Mouse (Mus musculus): Measurements from ENCODE around the gene Rsrc1. TPM values are rescaled to one million over a fixed set of nuclear protein-coding genes. Genes with fewer than 3 reads are reported as not detected.

Gene Rsrc1
- polyA plus RNA-seq (2015; fragmentation: Nextera tagmentation; extraction: Ambion mirVana), result 28.3 and 28.9 TPM in 2 replicates

- Histone ChIP-seq H3K36me3 (ENCODE audit: insufficient read depth, low read length) (no peaks in the 10 kb centered on the region), H3K27ac (ENCODE audit: low read length) (no peak within 1 kb of the TSS), H3K4me1 (ENCODE audit: insufficient read depth, low read length) (peaks cover 20% of the 10 kb centered on the region), H3K4me3 (ENCODE audit: low read length) (peak within 1 kb of the TSS; percentile 51), H3K9ac (replicated peaks; ENCODE audit: low read length) (0 out of 2 replicates have a peak within 1 kb of the TSS, but pooled peaks have one; percentile 5), H3K9me3 (ENCODE audit: low read length) (no peaks in the 10 kb centered on the region), H3K27me3 (ENCODE audit: insufficient read depth, low read length) (peaks cover 73% of the 10 kb centered on the region), H3K4me2 (replicated peaks; ENCODE audit: low read depth, low read length) (peak within 1 kb of the TSS; percentile 62)
- under 1% methylated on average over 43 of the region's 62 CpGs for WGBS
- ATAC-seq (ENCODE audit: low FRiP score, low TSS enrichment), result peak; percentile 60
These were observed at the start of gene Rsrc1 for GRCm38 (mm10) chr3:66981101-66981661. Gene Rsrc1 (plus strand): TSS chr3:66981390.

- Histone ChIP-seq H3K27me3 (ENCODE audit: insufficient read depth, low read length) (no peaks in the 10 kb centered on the region), H3K36me3 (ENCODE audit: insufficient read depth, low read length) (no peaks in the 10 kb centered on the region), H3K27ac (ENCODE audit: low read length) (no peak overlapping the region), H3K9me3 (ENCODE audit: low read length) (no peaks in the 10 kb centered on the region), H3K4me1 (ENCODE audit: insufficient read depth, low read length) (no peaks in the 10 kb centered on the region), H3K4me3 (ENCODE audit: low read length) (no peak overlapping the region), H3K4me2 (replicated peaks; ENCODE audit: low read depth, low read length) (no peak overlapping the region), H3K9ac (replicated peaks; ENCODE audit: low read length) (no peak overlapping the region)
- no peak for ATAC-seq (ENCODE audit: low FRiP score, low TSS enrichment)
- 50% methylated on average over 10 of the region's 10 CpGs for WGBS
These were observed 41.5 kb upstream of the Rsrc1 start for GRCm38 (mm10) chr3:66939675-66940074.

GRCm38 (mm10) chr3:66955126-66955525, 26.1 kb upstream of the Rsrc1 start:
- Histone ChIP-seq H3K36me3 (ENCODE audit: insufficient read depth, low read length) (no peaks in the 10 kb centered on the region), H3K4me3 (ENCODE audit: low read length) (no peak overlapping the region), H3K4me1 (ENCODE audit: insufficient read depth, low read length) (no peaks in the 10 kb centered on the region), H3K27ac (ENCODE audit: low read length) (no peak overlapping the region), H3K27me3 (ENCODE audit: insufficient read depth, low read length) (no peaks in the 10 kb centered on the region; the same call in 1 of the 2 replicates), H3K4me2 (replicated peaks; ENCODE audit: low read depth, low read length) (no peak overlapping the region), H3K9ac (replicated peaks; ENCODE audit: low read length) (no peak overlapping the region), H3K9me3 (ENCODE audit: low read length) (no peaks in the 10 kb centered on the region)
- ATAC-seq (ENCODE audit: low FRiP score, low TSS enrichment), result no peak
- WGBS, result 66% methylated on average over 2 of the region's 2 CpGs

GRCm38 (mm10) chr3:66959972-66960371, 21.2 kb upstream of the Rsrc1 start:
- Histone ChIP-seq H3K27me3 (ENCODE audit: insufficient read depth, low read length) (no peaks in the 10 kb centered on the region; the same call in 1 of the 2 replicates), H3K36me3 (ENCODE audit: insufficient read depth, low read length) (no peaks in the 10 kb centered on the region), H3K9ac (replicated peaks; ENCODE audit: low read length) (no peak overlapping the region), H3K9me3 (ENCODE audit: low read length) (no peaks in the 10 kb centered on the region), H3K27ac (ENCODE audit: low read length) (no peak overlapping the region), H3K4me1 (ENCODE audit: insufficient read depth, low read length) (no peaks in the 10 kb centered on the region), H3K4me2 (replicated peaks; ENCODE audit: low read depth, low read length) (no peak overlapping the region), H3K4me3 (ENCODE audit: low read length) (no peak overlapping the region)
- ATAC-seq (ENCODE audit: low FRiP score, low TSS enrichment), result no peak
- WGBS, result 65% methylated on average over 5 of the region's 5 CpGs

GRCm38 (mm10) chr3:66964884-66965283, 16.3 kb upstream of the Rsrc1 start:
- Histone ChIP-seq H3K27ac (ENCODE audit: low read length) (no peak overlapping the region), H3K36me3 (ENCODE audit: insufficient read depth, low read length) (no peaks in the 10 kb centered on the region), H3K4me2 (replicated peaks; ENCODE audit: low read depth, low read length) (no peak overlapping the region), H3K4me1 (ENCODE audit: insufficient read depth, low read length) (no peaks in the 10 kb centered on the region), H3K9me3 (ENCODE audit: low read length) (no peaks in the 10 kb centered on the region), H3K9ac (replicated peaks; ENCODE audit: low read length) (no peak overlapping the region), H3K4me3 (ENCODE audit: low read length) (no peak overlapping the region), H3K27me3 (ENCODE audit: insufficient read depth, low read length) (peaks cover 25% of the 10 kb centered on the region)
- 63% methylated on average over 3 of the region's 3 CpGs for WGBS
- ATAC-seq (ENCODE audit: low FRiP score, low TSS enrichment), result no peak

GRCm38 (mm10) chr3:66967508-66967907, 13.7 kb upstream of the Rsrc1 start:
- H3K9me3 ChIP-seq (ENCODE audit: low read length), result no peaks in the 10 kb centered on the region
- 72% methylated on average over 4 of the region's 4 CpGs for WGBS
- H3K4me3 ChIP-seq (ENCODE audit: low read length), result no peak overlapping the region
- no peak overlapping the region for H3K9ac ChIP-seq (replicated peaks; ENCODE audit: low read length)
- no peak overlapping the region for H3K4me2 ChIP-seq (replicated peaks; ENCODE audit: low read depth, low read length)
- H3K27me3 ChIP-seq (ENCODE audit: insufficient read depth, low read length), result peaks cover 49% of the 10 kb centered on the region
- H3K27ac ChIP-seq (ENCODE audit: low read length), result no peak overlapping the region
- H3K4me1 ChIP-seq (ENCODE audit: insufficient read depth, low read length), result no peaks in the 10 kb centered on the region
- H3K36me3 ChIP-seq (ENCODE audit: insufficient read depth, low read length), result no peaks in the 10 kb centered on the region
- ATAC-seq (ENCODE audit: low FRiP score, low TSS enrichment), result no peak

GRCm38 (mm10) chr3:66970261-66970660, 10.9 kb upstream of the Rsrc1 start:
- ATAC-seq (ENCODE audit: low FRiP score, low TSS enrichment), result no peak
- peaks cover 73% of the 10 kb centered on the region for H3K27me3 ChIP-seq (ENCODE audit: insufficient read depth, low read length)

GRCm38 (mm10) chr3:66970661-66971331, 10.4 kb upstream of the Rsrc1 start:
- Histone ChIP-seq H3K9me3 (ENCODE audit: low read length) (no peaks in the 10 kb centered on the region), H3K9ac (replicated peaks; ENCODE audit: low read length) (no peak overlapping the region), H3K27me3 (ENCODE audit: insufficient read depth, low read length) (peaks cover 72% of the 10 kb centered on the region), H3K4me1 (ENCODE audit: insufficient read depth, low read length) (0 out of 2 replicates have a peak, but pooled peaks cover 3% of the 10 kb centered on the region), H3K36me3 (ENCODE audit: insufficient read depth, low read length) (no peaks in the 10 kb centered on the region), H3K4me2 (replicated peaks; ENCODE audit: low read depth, low read length) (0 out of 2 replicates have a peak overlapping the region, but pooled peaks have one; percentile 12), H3K27ac (ENCODE audit: low read length) (no peak overlapping the region), H3K4me3 (ENCODE audit: low read length) (no peak overlapping the region)
- ATAC-seq (ENCODE audit: low FRiP score, low TSS enrichment), result no peak
- 1% methylated on average over 29 of the region's 29 CpGs for WGBS

More at GRCm38 (mm10) chr3:66970261-66970660, 10.9 kb upstream of the Rsrc1 start:
- Histone ChIP-seq H3K27ac (ENCODE audit: low read length) (no peak overlapping the region), H3K36me3 (ENCODE audit: insufficient read depth, low read length) (no peaks in the 10 kb centered on the region), H3K9ac (replicated peaks; ENCODE audit: low read length) (no peak overlapping the region), H3K4me3 (ENCODE audit: low read length) (no peak overlapping the region), H3K9me3 (ENCODE audit: low read length) (no peaks in the 10 kb centered on the region), H3K4me2 (replicated peaks; ENCODE audit: low read depth, low read length) (no peak overlapping the region), H3K4me1 (ENCODE audit: insufficient read depth, low read length) (0 out of 2 replicates have a peak, but pooled peaks cover 3% of the 10 kb centered on the region)
- 4% methylated on average over 10 of the region's 10 CpGs for WGBS

GRCm38 (mm10) chr3:66972191-66972950, 8.8 kb upstream of the Rsrc1 start:
- Histone ChIP-seq H3K9ac (replicated peaks; ENCODE audit: low read length) (no peak overlapping the region), H3K4me1 (ENCODE audit: insufficient read depth, low read length) (0 out of 2 replicates have a peak, but pooled peaks cover 3% of the 10 kb centered on the region), H3K9me3 (ENCODE audit: low read length) (no peaks in the 10 kb centered on the region), H3K4me2 (replicated peaks; ENCODE audit: low read depth, low read length) (no peak overlapping the region), H3K27me3 (ENCODE audit: insufficient read depth, low read length) (peaks cover 78% of the 10 kb centered on the region), H3K36me3 (ENCODE audit: insufficient read depth, low read length) (no peaks in the 10 kb centered on the region), H3K4me3 (ENCODE audit: low read length) (no peak overlapping the region), H3K27ac (ENCODE audit: low read length) (no peak overlapping the region)
- ATAC-seq (ENCODE audit: low FRiP score, low TSS enrichment), result no peak
- WGBS, result 3% methylated on average over 16 of the region's 16 CpGs

Data from kidney, embryonic 16.5 days (tissue).